Mouse (Mus musculus) spleen, adult 2 months (tissue): ENCODE results near the gene AA467197. TPM values are rescaled to one million over a fixed set of nuclear protein-coding genes. Genes with fewer than 3 reads are reported as not detected.

ENCODE experiments used
- DNase-seq, 2 experiments: peaks; one replicate each; pipeline versions ENCODE4 v3.0.0 to v3.0.0-alpha.2; 2012 to 2021; ENCODE audit warnings: low spot score in 2 of 2, low read depth in 1 of 2
- H3K27ac ChIP-seq: fragments of 200-500 bp; 2 replicates; pipeline ENCODE4 v1.5.1; 2012; ENCODE audit warnings: low read length, inconsistent platforms; ENCODE audit not compliant: insufficient read depth
- H3K27me3 ChIP-seq: fragments of 200-500 bp; 2 replicates; pipeline ENCODE4 v1.6.1; 2012; ENCODE audit warnings: mild to moderate bottlenecking, moderate library complexity, low read length, inconsistent platforms; ENCODE audit not compliant: control insufficient read depth, insufficient read depth
- H3K36me3 ChIP-seq: fragments of 200-500 bp; 2 replicates; pipeline ENCODE4 v1.6.1; 2012; ENCODE audit warnings: mild to moderate bottlenecking, low read length, inconsistent platforms; ENCODE audit not compliant: control insufficient read depth, insufficient read depth
- H3K4me1 ChIP-seq: fragments of 200-500 bp; 2 replicates; pipeline ENCODE4 v1.6.1; 2011; ENCODE audit warnings: inconsistent platforms; ENCODE audit not compliant: control insufficient read depth, insufficient read depth, insufficient read length
- H3K4me3 ChIP-seq: fragments of 200-500 bp; 2 replicates; pipeline ENCODE4 v1.5.1; 2011; ENCODE audit warnings: mild to moderate bottlenecking, inconsistent platforms; ENCODE audit not compliant: insufficient read depth, insufficient read length; ENCODE audit errors: extremely low read depth
- CTCF ChIP-seq: fragments of 200-500 bp; IDR thresholded peaks from 2 replicates; pipeline ENCODE4 v1.5.1; 2011; ENCODE audit warnings: mild to moderate bottlenecking, inconsistent platforms; ENCODE audit not compliant: insufficient read depth, insufficient read length, insufficient replicate concordance; ENCODE audit errors: extremely low read depth
- POLR2A ChIP-seq: fragments of 200-500 bp; IDR thresholded peaks from 2 replicates; pipeline ENCODE4 v1.6.1; 2011; ENCODE audit warnings: low read depth, low read length, inconsistent platforms
- WGBS: fragments of 180-500 bp; shearing (Covaris S2); methylation state at CpG from one replicate; pipeline ENCODE4 v1.1.7; 2018; 5-methylcytosine and 5-hydroxymethylcytosine counted together
- polyA plus RNA-seq: library from polyadenylated mRNA; depleted of rRNA; stranded (reverse); fragments of >200 nt; gene quantifications from 2 replicates; pipeline ENCODE4 v1.2.3, GENCODE M21; 2012; rRNA removed

The AA467197 gene
- polyA plus RNA-seq, 1 experiment, result 0.18 TPM

DNA sequence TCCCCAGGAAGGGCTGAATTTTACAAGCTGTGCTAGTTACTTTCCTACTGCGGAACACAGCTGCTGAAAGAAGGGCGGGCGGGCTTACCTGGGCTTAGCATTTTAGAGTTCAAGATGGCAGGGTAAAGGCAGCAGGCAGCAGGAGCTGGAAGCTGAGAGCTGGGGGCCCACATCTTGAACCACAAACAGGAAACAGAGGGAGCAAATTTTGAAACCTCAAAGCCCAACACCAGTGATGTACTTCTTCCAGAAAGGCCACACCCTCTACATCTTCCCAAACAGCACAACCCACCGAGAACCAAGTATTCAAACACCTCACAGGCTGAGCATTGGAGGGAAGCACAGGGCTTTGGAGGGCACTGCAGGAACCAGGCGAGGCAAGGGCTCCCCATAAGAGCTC is 36.1 kb downstream of the AA467197 start:
- DNase-seq, result no peak
- peaks cover 6% of the 10 kb centered on the region; the same call in 1 of the 2 replicates for H3K4me1 ChIP-seq
- WGBS, result 20% methylated on average over 5 of the region's 5 CpGs
- TF ChIP-seq POLR2A, result no peak
- no peak for TF ChIP-seq CTCF
- no peak overlapping the region for H3K4me3 ChIP-seq
- H3K36me3 ChIP-seq, result no peaks in the 10 kb centered on the region
- no peaks in the 10 kb centered on the region for H3K27me3 ChIP-seq
- no peak overlapping the region for H3K27ac ChIP-seq

GRCm38 (mm10) chr2:122675126-122675525 is 38.3 kb downstream of the AA467197 start:
- Histone ChIP-seq H3K27me3 (no peaks in the 10 kb centered on the region), H3K4me1 (peaks cover 6% of the 10 kb centered on the region; the same call in 1 of the 2 replicates), H3K27ac (no peak overlapping the region), H3K36me3 (no peaks in the 10 kb centered on the region), H3K4me3 (no peak overlapping the region)
- TF ChIP-seq CTCF, result no peak
- no peak for TF ChIP-seq POLR2A
- WGBS, result 78% methylated on average over 2 of the region's 2 CpGs
- DNase-seq, result no peak

GRCm38 (mm10) chr2:122681379-122682137 is 44.8 kb downstream of the AA467197 start:
- TF ChIP-seq CTCF (no peak), POLR2A (no peak)
- WGBS, result 89% methylated on average over 5 of the region's 5 CpGs
- Histone ChIP-seq H3K4me3 (no peak overlapping the region), H3K27ac (no peak overlapping the region), H3K4me1 (no peaks in the 10 kb centered on the region), H3K27me3 (no peaks in the 10 kb centered on the region), H3K36me3 (peaks cover 6% of the 10 kb centered on the region)
- no peak for DNase-seq

DNA sequence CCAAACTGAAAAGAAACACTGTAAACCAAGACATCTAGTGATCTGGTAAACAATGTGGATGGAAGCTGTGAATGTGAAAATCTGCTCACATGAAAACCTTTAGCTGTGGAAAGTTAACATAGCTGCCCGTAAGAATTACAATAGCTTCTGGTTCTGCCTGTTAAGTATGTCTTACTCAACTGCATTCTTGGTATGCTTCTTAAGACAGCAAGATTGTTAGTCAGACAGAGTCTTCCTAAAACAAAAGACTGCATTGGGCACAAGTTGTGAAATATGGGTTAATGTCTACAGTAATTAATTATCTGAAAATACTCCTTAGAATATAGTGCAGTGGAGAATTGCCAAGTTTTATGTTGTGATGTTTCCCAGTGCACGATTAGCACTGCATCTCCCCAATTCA is 45.7 kb downstream of the AA467197 start:
- TF ChIP-seq CTCF (no peak), POLR2A (no peak)
- Histone ChIP-seq H3K27me3 (no peaks in the 10 kb centered on the region), H3K36me3 (peaks cover 8% of the 10 kb centered on the region), H3K4me3 (no peak overlapping the region), H3K4me1 (no peaks in the 10 kb centered on the region), H3K27ac (no peak overlapping the region)
- no peak for DNase-seq
- 84% methylated on average over 2 of the region's 2 CpGs for WGBS

DNA sequence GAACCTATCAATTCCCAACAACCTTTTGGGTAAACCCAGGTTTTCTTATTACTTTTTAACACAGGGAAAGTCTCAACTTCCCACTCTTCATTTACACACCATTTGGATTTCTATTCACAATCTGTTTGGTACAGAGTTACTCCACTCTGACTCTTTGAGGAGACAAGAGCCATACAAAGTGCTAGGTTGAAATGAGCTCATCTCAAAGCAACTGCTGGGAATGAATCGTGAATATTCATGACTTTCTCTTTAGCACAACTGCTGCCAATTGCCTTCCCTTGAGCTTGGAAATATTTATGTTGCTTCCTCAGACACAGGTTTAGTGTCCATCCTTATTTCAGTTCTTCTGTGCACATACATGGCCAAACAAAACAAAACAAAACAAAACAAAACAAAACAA is 46.9 kb downstream of the AA467197 start:
- H3K27me3 ChIP-seq, result no peaks in the 10 kb centered on the region
- TF ChIP-seq CTCF (no peak), POLR2A (no peak)
- H3K4me1 ChIP-seq, result no peaks in the 10 kb centered on the region
- no peak overlapping the region for H3K4me3 ChIP-seq
- no peak overlapping the region for H3K27ac ChIP-seq
- WGBS, result 86% methylated on average over 1 of the region's 1 CpGs
- no peak for DNase-seq
- peaks cover 8% of the 10 kb centered on the region for H3K36me3 ChIP-seq

GRCm38 (mm10) chr2:122686665-122687064 is 49.9 kb downstream of the AA467197 start:
- 87% methylated on average over 6 of the region's 6 CpGs for WGBS
- no peaks in the 10 kb centered on the region for H3K27me3 ChIP-seq
- peaks cover 8% of the 10 kb centered on the region for H3K36me3 ChIP-seq
- no peak for DNase-seq
- H3K27ac ChIP-seq, result no peak overlapping the region
- TF ChIP-seq POLR2A (no peak), CTCF (no peak)
- no peaks in the 10 kb centered on the region for H3K4me1 ChIP-seq
- no peak overlapping the region for H3K4me3 ChIP-seq

Other genes with a start within 250 kb of the AA467197 start
- 24.8 and 26.5 TPM in 2 replicates for gene Slc28a2, start 210.5 kb upstream of the AA467197 start, polyA plus RNA-seq
- 2.2 and 3.1 TPM in 2 replicates for gene Gm14085, start 152.0 kb upstream of the AA467197 start, polyA plus RNA-seq
- 16.3 and 17.4 TPM in 2 replicates for gene Gatm, start 25.7 kb upstream of the AA467197 start, polyA plus RNA-seq
- 1.8 TPM in 2 replicates for gene Slc30a4, start 65.7 kb downstream of the AA467197 start, polyA plus RNA-seq
- 15.1 and 30.6 TPM in 2 replicates for gene Bloc1s6, start 101.5 kb downstream of the AA467197 start, polyA plus RNA-seq
- gene Sqor, start 128.3 kb downstream of the AA467197 start, polyA plus RNA-seq, result 7.9 and 8.2 TPM in 2 replicates